Mouse (Mus musculus) ES-E14 (cell line): Measurements from ENCODE around the gene Xcr1. TPM values are rescaled to one million over a fixed set of nuclear protein-coding genes. Genes with fewer than 3 reads are reported as not detected.

ENCODE experiments used
- DNase-seq: peaks from one replicate; pipeline ENCODE4 v3.0.0-alpha.2; 2013; ENCODE audit warnings: low read depth, low spot score
- H3K27ac ChIP-seq: 2 replicates; pipeline ENCODE4 v1.5.1; 2012; ENCODE audit warnings: low read depth, mild to moderate bottlenecking, low read length, moderate library complexity, mixed read lengths; ENCODE audit not compliant: poor library complexity, insufficient read depth, severe bottlenecking
- H3K36me3 ChIP-seq: 2 replicates; pipeline ENCODE4 v1.6.1; 2012; ENCODE audit warnings: mild to moderate bottlenecking, low read length, moderate library complexity, mixed read lengths; ENCODE audit not compliant: control insufficient read depth, poor library complexity, insufficient read depth, severe bottlenecking
- H3K4me1 ChIP-seq, 2 experiments: fragments of 150-350 bp in 1 of 2; sonication (generic) in 1 of 2; 2 replicates each; pipeline ENCODE4 v1.6.1; 2012; ENCODE audit warnings: low read length in 2 of 2, mild to moderate bottlenecking in 1 of 2, mixed read lengths in 1 of 2; ENCODE audit not compliant: control insufficient read depth in 2 of 2, insufficient read depth in 2 of 2, poor library complexity in 1 of 2
- H3K4me3 ChIP-seq, 2 experiments: fragments of 150-350 bp in 1 of 2; sonication (generic) in 1 of 2; 2 replicates each; pipeline ENCODE4 v1.5.1; 2012; ENCODE audit warnings: low read length in 2 of 2, low read depth in 1 of 2, mild to moderate bottlenecking in 1 of 2, mixed read lengths in 1 of 2; ENCODE audit not compliant: insufficient read depth in 1 of 2, poor library complexity in 1 of 2, severe bottlenecking in 1 of 2
- H3K9ac ChIP-seq: 2 replicates; pipeline ENCODE4 v1.6.1; 2012; ENCODE audit warnings: low read depth, mild to moderate bottlenecking, low read length, mixed read lengths; ENCODE audit not compliant: poor library complexity, insufficient read depth, severe bottlenecking
- H3K9me3 ChIP-seq: fragments of 150-350 bp; sonication (generic); 2 replicates; pipeline ENCODE4 v1.6.1; 2012; ENCODE audit warnings: low read depth, mild to moderate bottlenecking, low read length; ENCODE audit not compliant: control insufficient read depth, insufficient read depth
- CHD2 ChIP-seq: IDR thresholded peaks from 2 replicates; pipeline ENCODE4 v1.6.1; 2014; ENCODE audit warnings: mild to moderate bottlenecking, low read depth, low read length, inconsistent platforms
- HCFC1 ChIP-seq: IDR thresholded peaks from 2 replicates; pipeline ENCODE4 v1.6.1; 2012; ENCODE audit warnings: low read length, inconsistent platforms, borderline replicate concordance; ENCODE audit not compliant: insufficient read depth
- MAFK ChIP-seq: IDR thresholded peaks from 2 replicates; pipeline ENCODE4 v1.6.1; 2014; ENCODE audit warnings: mild to moderate bottlenecking, low read depth, low read length, inconsistent platforms; ENCODE audit not compliant: insufficient read depth
- ZC3H11A ChIP-seq: IDR thresholded peaks from 2 replicates; pipeline ENCODE4 v1.6.1; 2012; ENCODE audit warnings: low read depth, mild to moderate bottlenecking, inconsistent platforms, low read length, borderline replicate concordance
- ZNF384 ChIP-seq: IDR thresholded peaks from 2 replicates; pipeline ENCODE4 v1.6.1; 2012; ENCODE audit warnings: low read depth, low read length, inconsistent platforms
- in situ Hi-C, 2 experiments: fragments of 600-800 bp; cut with MboI; formaldehyde crosslinking; loops; one replicate each; pipeline ENCODE4 v1.15.1; 2025; ENCODE audit warnings: low sequenced_read_pairs in 2 of 2, inconsistent platforms in 1 of 2; ENCODE audit not compliant: unreplicated experiment in 2 of 2
- total RNA-seq: library from RNA; depleted of rRNA; stranded (reverse); fragments of 300-350 nt; gene quantifications from 2 replicates; pipeline ENCODE4 v1.2.3, GENCODE M21; 2012; rRNA removed

The Xcr1 gene
- 0.05 and 0.09 TPM in 2 replicates for total RNA-seq

DNA sequence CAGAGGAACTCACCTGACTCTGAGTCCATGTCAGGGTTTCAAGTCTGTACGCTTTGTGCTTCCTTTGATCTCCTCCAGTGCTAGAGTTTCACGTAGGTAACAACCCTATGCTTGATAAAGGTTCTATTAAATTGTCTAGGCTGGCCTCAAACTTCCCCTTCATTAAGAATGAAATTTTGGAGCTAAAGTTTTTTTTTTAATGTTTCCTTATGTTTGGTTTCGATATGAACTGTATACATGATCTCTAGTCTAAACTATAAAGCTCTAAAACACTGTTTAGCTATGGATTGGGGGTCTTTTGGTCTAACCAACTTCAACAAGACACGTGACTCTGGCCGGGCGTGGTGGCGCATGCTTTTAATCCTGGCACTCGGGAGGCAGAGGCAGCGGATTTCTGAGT is at the start of gene Xcr1:
Gene Xcr1, minus strand, starts transcription at position 101 of the 400 bp plus-strand sequence.
- Histone ChIP-seq H3K4me1 (no peaks in the 10 kb centered on the region), H3K27ac (no peak within 1 kb of the TSS), H3K9me3 (no peaks in the 10 kb centered on the region), H3K4me3 (no peak within 1 kb of the TSS), H3K36me3 (no peaks in the 10 kb centered on the region), H3K9ac (no peak within 1 kb of the TSS)
- in situ Hi-C loops: no loop called here
- DNase-seq: no peak
- TF ChIP-seq ZC3H11A: no peak
- TF ChIP-seq HCFC1: no peak
- no peak for TF ChIP-seq MAFK
- no peak for TF ChIP-seq ZNF384
- TF ChIP-seq CHD2: no peak

DNA sequence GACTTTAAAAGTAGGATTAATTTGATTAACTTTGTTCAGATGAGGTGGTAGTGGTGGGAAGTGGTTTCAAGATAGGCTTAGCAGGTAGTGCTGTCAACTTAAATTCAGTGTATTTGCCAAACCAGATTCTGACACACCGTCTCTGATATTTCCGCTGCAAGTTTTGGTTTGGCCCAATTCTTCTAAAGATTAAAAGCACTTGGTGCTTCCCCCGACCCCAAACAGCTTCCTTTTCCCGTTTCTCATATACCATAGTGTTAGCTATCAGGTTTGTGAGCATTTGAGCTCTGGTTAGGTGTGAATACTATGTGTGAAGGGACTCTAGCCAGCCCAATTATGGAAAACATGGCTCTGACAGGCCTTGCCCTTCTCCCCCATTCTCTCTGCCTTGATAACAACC is 10.2 kb upstream of the Xcr1 start:
- no peak overlapping the region for H3K27ac ChIP-seq
- H3K9ac ChIP-seq: no peak overlapping the region
- H3K4me1 ChIP-seq: no peaks in the 10 kb centered on the region
- H3K36me3 ChIP-seq: no peaks in the 10 kb centered on the region
- TF ChIP-seq ZNF384 (no peak), MAFK (no peak), CHD2 (no peak), ZC3H11A (no peak), HCFC1 (no peak)
- DNase-seq: no peak
- no peak overlapping the region for H3K4me3 ChIP-seq
- peaks cover 2% of the 10 kb centered on the region; the same call in 1 of the 2 replicates for H3K9me3 ChIP-seq
- in situ Hi-C loops: no loop called here

DNA sequence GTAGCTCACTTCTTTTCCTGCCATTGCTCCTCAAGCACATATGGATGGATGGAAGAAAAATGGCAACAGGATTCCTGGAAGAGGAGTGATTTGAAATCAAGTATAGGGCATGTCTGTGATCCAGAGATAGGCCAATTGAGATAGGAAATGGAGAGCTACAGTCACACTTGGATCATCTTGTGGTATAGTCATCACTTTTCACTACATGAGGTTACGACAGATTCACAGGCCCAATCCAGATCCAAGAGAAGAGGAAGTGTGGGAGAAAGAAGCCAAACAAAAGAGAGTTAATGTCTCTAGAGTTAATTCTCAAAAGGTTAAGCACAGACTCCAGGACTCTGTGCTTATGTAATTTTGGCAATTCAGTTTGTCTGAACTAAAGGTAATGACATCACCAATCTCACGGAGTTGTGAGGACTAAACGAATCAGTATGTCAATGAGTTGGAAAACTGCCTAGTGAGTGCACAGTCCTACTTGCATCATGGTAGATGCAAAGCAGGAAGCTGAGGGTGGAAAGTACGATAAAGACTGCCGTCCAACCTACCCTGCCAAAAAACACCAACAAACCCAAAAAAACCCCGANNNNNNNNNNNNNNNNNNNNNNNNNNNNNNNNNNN is 7.4 kb upstream of the Xcr1 start:
- DNase-seq: no peak
- Histone ChIP-seq H3K36me3 (no peaks in the 10 kb centered on the region), H3K27ac (no peak overlapping the region), H3K4me3 (no peak overlapping the region), H3K9me3 (peaks cover 2% of the 10 kb centered on the region; the same call in 1 of the 2 replicates), H3K9ac (no peak overlapping the region), H3K4me1 (no peaks in the 10 kb centered on the region)
- no peak for TF ChIP-seq MAFK
- no peak for TF ChIP-seq ZC3H11A
- TF ChIP-seq CHD2: no peak
- no peak for TF ChIP-seq ZNF384
- no peak for TF ChIP-seq HCFC1
- in situ Hi-C loops: no loop called here

GRCm38 (mm10) chr9:123863641-123864040 is 1.8 kb upstream of the Xcr1 start:
- Histone ChIP-seq H3K27ac (no peak overlapping the region), H3K36me3 (no peaks in the 10 kb centered on the region), H3K4me1 (no peaks in the 10 kb centered on the region), H3K9ac (no peak overlapping the region), H3K9me3 (no peaks in the 10 kb centered on the region), H3K4me3 (no peak overlapping the region)
- no peak for DNase-seq
- TF ChIP-seq ZNF384 (no peak), ZC3H11A (no peak), MAFK (no peak), HCFC1 (no peak), CHD2 (no peak)
- in situ Hi-C loops: no loop called here
